Mouse (Mus musculus) cerebellum, adult (tissue): ENCODE measurements at regions not wholly inside any gene's neighbourhood (a gene's known extent, or its start where the extent isn't known, plus 50 kb on each side); places are given as distances from the start of the nearest gene placed in this dataset.

Experiments used
- ATAC-seq: cut with Nextera tagmentation; 2 replicates; pipeline ENCODE4 v1.9.2; 2017; ENCODE audit warnings: mild to moderate bottlenecking, moderate library complexity, mixed read lengths; ENCODE audit not compliant: insufficient number of reproducible peaks, low FRiP score, low TSS enrichment

DNA sequence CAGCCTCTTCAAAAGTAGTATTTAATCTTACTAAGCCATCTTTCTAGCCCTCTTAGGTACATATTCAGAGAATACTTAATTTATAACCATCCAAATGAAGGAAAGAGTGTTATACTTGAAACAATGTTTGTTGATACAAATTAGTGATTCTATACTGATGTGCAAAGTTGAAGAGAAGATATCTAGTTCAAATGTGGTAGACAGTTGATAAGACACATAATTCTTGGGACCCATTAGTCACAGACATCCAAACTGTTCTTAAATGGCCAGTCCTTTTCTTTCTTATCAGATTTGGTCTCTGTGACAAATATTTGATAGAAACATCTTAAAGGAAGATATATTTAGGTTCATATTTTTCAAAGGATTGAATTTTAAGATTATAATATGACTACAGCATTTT is 585.7 kb downstream of the Efna5 start:
- ATAC-seq: no peak

GRCm38 (mm10) chr17:62292703-62293102 is 588.4 kb downstream of the Efna5 start:
- no peak for ATAC-seq

GRCm38 (mm10) chr17:62287666-62288065 is 593.5 kb downstream of the Efna5 start:
- ATAC-seq: no peak

GRCm38 (mm10) chr17:62287127-62287526 is 594.0 kb downstream of the Efna5 start:
- no peak for ATAC-seq

- ATAC-seq: peak; percentile 96
Measured at GRCm38 (mm10) chr17:62286086-62287080, 594.7 kb downstream of the Efna5 start.

- ATAC-seq: no peak
Measured at GRCm38 (mm10) chr17:62280201-62280600, 600.9 kb downstream of the Efna5 start.

DNA sequence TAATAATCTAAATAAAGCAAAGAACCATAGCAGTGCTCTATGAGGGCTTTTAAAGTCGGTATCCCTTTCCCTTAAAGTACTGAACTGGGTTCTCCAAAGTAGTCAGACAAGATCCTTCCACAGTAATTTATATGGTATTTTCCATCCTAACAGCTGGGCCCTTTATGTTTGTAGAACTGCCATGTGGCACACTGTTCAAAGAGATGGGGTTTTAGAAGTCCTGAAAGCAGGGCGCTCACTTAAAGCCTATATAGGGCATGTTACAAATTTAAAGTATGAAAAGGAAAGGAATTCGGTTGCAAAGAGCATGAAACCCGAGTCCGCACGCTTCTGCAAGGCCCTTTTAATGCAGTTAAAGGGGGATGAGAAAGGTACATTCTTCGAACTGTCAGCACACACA is 609.7 kb downstream of the Efna5 start:
- no peak for ATAC-seq

DNA sequence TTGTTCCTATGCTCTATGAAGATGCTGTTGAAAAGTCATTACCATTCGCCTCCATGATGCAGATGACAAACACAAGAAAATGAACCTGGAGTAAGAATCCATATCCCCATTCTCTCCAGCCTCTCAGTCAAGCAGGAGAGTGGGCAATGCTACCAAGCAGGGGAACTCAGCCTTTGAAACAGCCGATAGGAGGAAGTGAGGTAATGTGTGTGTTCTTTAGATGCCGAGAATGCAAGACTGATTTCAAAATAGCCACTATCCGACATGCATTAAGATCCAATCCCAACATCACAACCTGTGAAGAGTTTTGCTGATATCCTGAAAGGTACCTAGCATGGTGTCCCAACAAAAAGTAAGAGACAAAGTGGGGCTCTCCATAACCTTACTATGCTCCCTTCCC is 611.8 kb downstream of the Efna5 start:
- no peak for ATAC-seq

GRCm38 (mm10) chr17:62253448-62253847 is 627.7 kb downstream of the Efna5 start:
- no peak for ATAC-seq

DNA sequence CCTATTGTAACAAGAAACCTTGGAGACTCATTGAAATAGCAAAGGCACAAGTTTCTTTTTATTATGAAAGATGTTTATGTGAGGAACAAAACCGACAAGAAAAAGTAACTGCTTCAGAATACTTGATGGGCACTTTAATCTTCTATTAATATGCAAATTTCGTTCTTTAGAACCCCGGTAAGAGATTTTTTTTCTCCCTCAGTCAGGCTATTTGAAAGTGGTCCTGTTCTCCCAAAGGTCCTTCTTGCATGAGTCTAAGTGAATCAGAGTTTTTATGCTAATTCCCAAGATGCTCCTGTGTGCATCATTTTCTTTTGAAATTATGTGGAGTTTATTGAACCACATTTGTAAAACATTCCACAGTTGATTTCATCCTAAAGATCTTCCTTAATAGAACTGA is 633.1 kb downstream of the Efna5 start:
- ATAC-seq: no peak

GRCm38 (mm10) chr17:62246650-62247049 is 634.5 kb downstream of the Efna5 start:
- no peak for ATAC-seq

- ATAC-seq: no peak
Measured at GRCm38 (mm10) chr17:62230939-62231338, 650.2 kb downstream of the Efna5 start.

DNA sequence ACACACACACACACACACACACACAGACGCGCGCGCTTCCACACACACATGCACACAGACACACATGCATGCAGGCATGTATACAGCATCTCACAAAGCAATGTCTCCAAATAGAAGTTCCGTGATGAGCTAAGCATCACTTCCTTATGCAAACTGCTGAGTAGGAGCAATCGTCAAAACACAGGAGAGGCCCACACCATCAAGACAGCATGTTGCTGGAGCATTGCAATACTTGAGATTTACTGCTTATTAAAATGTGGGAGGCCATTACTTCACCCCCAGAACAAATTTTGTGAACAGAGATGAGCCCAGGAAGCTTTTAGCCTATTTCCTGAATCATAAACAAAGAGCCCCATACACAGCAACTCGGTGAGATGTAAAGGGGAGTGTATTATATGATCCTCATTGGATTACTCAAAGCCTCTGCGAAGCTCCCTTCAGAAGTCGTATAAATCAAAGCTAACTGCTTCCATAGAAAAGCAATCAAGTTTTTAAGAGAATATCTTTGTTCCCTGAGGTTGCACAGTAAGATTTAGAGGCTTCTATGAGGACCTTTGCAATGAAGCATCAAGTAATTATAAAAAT is 670.6 kb downstream of the Efna5 start:
- no peak for ATAC-seq

GRCm38 (mm10) chr17:62202658-62203057 is 678.5 kb downstream of the Efna5 start:
- no peak for ATAC-seq

- no peak for ATAC-seq
Measured at GRCm38 (mm10) chr17:62200491-62200890, 680.6 kb downstream of the Efna5 start.

DNA sequence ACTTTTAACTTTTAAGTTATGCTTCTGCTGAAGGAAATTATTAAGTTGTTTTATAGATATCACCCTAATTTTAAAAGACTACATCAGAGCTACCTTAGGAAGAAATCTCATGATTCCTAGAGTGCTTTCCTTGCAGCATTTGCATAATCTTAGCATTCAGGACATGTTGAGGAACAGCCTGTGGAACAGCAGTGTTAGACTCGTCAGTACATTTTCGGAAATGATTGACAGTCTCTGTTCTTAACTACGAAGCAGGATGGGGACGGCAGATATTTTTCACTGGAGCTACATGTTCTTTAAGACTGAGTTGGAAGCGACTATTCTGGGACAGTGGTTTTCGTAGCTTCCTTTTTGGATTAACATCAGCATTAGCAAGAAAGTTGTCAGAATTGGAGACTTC is 681.6 kb downstream of the Efna5 start:
- no peak for ATAC-seq

DNA sequence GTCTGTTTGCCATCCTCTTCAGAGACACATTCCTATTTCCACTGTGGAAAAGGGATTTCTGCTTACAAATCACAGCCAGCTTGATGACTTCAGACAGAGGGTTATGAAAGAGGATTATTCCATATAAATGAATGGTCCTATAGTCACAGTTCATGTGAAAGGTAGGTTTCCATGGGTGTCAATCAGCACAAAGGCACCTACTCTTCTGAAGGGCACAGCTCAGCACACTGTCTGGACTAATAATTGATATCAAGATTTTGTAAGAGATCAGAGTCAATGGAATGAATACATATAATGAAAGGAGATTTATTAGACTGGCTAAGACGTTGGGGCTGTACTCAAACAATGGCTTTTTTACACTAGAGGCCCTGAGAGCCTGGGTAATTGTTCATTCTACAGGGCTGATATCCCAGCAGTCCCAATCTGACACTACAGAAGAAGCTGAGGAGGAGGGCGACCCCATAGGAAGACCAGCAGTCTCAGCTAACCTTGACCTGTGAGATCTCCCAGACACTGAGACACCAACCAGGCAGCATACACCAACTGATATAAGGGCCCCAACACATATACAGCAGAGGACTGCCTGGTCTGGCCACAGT is 702.4 kb downstream of the Efna5 start:
- ATAC-seq: no peak

- no peak for ATAC-seq
Measured at GRCm38 (mm10) chr17:62176336-62176735, 704.8 kb downstream of the Efna5 start.

DNA sequence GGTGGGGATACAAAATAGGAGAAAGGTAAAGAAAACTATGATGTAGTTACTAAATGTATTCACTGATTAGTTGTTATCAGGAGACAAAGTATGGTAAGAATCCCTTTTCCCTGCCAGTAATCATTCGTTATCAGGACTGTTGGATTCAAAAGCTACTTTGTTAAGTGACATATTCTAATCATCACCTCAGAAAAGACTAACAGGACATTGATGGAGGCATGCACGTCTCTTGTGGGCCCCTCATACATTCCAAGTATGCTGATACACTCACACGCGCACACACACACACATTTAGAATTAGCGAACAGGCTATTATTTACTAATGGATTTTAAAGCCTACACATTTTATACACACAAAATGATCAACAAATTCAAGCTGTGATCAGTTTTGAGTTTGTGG is 708.8 kb downstream of the Efna5 start:
- no peak for ATAC-seq

DNA sequence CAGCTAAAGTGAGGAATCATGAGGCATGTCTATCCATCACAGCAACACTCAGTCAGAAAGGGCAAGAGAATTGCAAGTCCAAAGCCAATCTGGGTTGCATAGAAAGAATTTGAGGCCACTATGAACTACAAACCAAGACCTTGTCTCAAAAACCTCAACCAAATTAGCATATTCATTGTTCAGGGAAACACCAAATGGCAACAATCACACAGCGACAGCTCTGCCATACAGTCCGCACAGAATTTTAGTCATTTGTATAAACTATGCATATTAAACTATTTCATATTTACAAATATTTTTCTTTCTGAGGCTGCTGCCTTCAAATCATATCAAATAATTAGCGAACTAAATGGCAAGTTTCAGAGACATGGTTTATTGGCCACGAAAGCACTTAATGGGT is 709.6 kb downstream of the Efna5 start:
- no peak for ATAC-seq

- no peak for ATAC-seq
Measured at GRCm38 (mm10) chr17:62161457-62161856, 719.7 kb downstream of the Efna5 start.
